Mouse (Mus musculus) B cell, adult 2 months (primary cell): ENCODE results near the gene Alkbh7.

Source experiments
- DNase-seq, 2 experiments: peaks; one replicate each; pipeline ENCODE4 v3.0.0; 2022

Gene Alkbh7

DNA sequence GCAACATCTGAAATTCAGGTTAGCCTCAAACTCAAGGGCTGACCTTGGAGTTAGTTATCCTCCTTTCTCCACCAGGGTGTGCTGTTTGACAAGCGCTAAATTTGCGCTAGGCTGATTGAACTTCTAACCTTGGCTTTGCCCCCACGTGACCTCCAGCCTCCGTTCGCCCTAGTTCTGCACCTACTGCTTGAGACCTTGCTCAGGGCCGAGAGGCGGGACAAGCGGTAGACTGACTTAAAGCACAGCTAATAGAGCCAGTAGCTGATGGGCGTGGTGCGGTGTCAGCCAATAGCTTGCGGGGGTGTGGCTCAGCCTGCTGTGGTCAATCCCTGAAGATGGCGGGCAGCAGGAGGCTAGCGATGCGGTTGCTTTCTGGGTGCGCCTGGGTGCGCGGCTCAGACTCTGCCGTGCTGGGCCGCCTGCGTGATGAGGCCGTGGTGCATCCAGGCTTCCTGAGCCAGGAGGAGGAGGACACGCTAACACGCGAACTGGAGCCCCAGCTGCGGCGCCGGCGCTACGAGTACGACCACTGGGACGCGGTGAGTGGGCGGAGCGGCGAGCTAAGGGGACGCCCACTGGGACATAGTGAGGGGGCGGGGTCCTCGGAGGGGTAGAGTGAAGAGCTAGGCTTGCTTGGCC lies at the start of gene Alkbh7:
Gene Alkbh7 (plus strand): TSS at position 311 of the 639 bp plus-strand sequence.
- DNase-seq = peak; percentile 93 to 96

DNA sequence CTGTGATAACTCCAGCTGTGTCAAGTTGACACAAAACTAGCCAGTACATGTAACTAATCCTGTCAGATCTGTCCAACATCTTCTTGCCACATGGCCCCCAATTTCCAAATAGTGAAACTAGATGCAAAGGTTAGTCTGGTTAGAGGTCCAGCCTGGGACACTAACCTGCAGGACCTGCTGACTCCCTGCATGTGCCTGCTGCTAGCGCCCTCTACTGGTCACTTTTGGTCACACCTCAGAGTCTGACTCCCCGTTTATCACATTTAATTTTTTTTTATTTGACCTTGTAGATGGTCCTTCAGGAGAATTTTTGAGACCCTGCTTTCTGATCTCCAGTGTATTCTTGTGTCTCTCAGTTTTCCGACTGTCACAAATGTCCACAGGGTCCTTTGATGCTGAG lies 46.2 kb upstream of the Alkbh7 start:
- peak; percentile 80 for DNase-seq

DNA sequence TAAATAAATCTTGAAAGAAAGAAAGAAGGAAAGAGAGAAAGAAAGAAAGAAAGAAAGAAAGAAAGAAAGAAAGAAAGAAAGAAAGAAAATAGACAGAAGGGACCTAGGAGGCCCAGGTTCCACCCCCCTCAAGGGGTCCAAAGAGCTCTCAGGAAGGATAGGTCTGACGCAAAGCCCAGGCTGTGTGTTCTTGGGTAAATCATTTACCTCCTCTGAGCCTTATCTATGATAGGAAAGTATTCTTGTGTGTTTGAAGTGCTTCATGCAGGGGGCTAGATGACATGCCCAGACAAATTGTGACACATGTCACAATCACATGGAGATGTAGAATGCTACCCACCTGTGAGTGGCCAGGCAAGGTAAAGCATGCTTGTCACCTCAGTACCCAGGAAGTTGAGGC lies 44.5 kb upstream of the Alkbh7 start:
- DNase-seq = no peak

DNA sequence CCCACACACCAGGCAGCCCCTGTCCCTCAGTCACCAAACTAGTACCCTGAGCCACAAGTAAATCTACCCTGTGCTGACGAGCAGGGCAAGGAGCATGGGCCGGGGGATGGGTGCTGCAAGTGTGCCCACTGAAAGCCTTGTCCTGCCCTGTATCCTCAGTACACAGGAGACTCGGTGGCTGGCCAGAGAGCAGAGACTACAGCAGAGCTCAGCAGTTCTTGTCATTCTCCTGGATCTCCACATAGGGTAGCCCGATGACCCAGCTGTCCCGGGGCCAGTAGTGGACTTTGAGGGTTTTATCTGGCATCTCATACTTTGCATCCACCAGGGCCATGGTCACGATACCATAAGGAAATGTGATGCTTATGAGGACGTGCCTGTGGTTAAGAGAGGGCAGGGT lies 42.3 kb upstream of the Alkbh7 start:
- DNase-seq = no peak

DNA sequence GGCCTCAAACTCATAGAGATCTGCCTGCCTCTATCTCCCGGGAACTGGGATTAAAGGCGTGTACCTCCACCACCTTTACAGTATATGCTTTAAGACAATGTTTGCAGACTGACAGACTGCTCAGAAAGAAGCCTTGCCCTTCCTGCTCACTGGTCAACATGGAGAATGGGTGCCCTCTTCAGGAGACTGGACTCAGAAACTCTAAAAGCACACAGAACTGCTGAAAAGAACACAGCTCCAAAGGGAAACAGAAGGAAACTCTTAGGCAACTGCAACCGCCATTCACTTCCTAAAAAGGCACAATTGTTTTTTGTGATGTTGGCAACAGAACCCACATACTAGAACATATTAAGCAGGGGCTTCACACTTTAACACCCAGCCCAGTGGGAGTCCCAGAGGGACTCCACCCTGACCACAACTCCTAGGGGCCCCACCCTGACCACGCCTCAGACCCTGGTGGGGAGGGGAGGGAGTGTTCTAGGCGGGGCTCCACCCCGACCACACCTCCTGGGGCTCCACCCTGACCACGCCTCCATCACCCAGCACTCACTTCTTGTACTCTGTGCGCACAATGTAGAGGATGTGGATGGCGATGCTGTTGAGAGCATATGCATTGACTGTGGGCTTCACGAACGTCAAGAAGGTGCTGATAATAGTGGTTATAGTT lies 39.2 kb upstream of the Alkbh7 start:
- peak; percentile 79 to 80 for DNase-seq

DNA sequence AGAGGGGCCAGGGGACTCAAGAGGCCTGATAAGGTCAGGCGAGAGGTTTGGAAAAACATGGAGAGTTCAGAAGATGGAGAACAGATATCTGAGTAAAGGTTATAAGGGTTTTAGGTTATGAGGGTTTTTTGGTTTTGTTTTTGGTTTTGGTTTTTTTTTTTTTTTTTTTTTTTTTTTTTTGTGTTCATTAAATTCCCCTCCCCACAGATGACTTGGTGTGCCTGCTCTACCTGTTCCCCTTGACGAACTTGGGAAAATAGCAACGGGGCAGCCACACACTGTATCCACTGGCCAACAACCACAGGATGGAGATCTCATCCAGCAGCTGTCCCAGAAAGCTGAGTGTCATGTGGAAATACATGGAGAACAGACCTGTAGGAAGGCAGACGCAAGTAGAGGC lies 38.5 kb upstream of the Alkbh7 start:
- no peak for DNase-seq

DNA sequence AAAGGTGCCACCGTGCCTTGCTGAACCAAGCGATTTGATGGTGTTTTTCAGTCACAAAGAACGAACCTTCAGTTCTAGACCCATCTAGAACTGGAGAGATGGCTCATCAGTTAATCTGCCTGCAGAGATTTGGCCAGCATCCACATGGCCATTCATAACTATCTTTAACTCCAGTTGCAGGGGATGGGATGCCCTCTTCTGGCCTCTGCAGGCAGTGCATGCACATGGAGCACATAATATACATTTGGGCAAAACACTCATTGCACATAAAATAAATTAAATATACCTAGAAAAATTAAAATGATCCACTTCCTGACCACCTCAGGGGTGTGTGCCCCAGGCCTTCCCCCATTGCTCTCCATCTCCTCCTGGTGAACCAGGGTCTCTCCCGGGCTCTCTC lies 35.3 kb upstream of the Alkbh7 start:
- no peak for DNase-seq

DNA sequence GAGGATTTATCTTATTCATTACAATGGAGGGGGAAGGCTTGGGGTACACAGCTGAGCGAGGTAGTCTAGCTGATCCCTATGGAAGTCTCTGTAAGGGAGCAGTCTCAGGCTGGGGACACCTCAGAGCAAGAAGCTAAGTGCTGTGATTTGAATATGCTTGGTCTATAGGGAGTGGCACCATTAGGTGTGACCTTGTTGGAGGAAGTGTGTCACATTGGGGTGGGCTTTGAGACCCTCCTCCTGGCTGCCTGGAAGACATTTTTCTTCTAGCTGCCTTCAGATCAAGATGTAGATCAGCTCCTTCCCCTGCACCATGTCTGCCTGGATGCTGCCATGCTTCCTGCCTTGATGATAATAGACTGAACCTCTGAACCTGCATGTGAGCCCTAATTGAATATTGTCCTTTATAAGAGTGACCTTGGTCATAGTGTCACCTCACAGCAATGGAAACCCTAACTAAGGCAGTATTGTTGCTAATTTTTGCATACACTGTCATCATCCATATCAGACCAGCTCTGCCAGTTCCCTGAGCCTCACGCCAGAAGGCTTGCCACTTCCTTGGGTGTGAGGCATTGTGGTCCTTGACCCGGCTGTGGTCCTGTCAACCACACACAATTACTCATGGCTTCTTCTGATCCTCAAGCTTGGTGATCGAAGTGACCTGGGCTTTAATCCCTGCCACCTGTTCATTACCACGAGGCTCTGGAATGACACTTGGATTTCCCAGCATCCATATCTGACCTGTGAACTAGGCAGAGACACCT lies 34.3 kb upstream of the Alkbh7 start:
- no peak for DNase-seq

DNA sequence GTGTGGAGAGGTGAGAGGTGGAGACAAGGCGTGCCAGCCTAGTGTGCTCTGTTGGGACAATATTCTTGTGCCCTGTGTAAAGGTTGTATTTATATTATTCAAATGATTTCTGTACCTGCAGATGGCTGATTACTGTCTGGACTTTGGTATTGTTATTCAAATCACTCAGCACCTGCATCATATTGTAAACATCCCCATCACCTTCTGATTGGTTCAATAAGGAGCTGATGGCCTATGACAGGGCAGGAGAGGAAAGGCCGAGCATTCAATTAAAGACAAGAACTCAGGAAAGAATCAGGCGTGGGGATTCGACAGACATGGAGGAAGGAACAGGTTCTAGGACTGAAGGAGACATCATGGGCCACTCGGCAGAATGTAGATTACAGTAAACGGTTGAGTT lies 33.5 kb upstream of the Alkbh7 start:
- no peak for DNase-seq

DNA sequence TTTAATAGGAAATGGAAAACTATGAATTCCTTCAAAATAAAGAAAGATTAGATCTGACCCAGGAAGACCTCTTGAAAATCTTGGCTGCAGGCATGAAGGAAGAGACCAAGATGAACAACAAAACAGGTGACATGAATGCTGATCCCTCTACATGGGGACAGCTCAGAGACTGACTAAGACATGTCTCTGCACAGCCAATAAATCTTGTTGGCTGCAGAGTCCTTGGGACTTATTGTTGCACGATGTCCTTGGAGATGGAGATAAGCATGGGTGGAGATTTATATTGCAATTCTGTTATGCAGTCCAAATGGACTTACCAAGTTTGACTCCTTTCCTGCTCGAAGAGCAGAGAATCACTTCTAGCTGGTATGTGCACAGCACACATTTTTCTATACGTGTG lies 27.8 kb upstream of the Alkbh7 start:
- no peak for DNase-seq

DNA sequence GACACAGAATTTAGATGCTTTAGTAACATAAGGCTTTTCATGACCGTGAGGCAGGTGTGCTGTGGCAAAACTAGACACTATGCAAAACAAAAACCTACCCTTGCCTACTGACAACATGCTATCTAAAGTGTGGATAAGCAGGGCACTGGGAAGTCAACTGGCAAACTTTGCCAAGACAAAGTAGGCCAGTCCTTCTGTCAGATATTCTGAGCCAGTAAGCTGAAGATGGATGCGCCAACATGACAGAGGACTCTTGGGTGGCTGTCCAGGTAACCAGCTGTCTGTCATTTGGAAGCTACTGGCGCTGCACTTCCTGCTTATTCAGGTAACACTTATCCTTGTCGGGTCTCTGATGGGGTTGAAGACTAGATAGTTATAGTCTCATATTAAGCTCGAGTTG lies 27.1 kb upstream of the Alkbh7 start:
- no peak for DNase-seq

DNA sequence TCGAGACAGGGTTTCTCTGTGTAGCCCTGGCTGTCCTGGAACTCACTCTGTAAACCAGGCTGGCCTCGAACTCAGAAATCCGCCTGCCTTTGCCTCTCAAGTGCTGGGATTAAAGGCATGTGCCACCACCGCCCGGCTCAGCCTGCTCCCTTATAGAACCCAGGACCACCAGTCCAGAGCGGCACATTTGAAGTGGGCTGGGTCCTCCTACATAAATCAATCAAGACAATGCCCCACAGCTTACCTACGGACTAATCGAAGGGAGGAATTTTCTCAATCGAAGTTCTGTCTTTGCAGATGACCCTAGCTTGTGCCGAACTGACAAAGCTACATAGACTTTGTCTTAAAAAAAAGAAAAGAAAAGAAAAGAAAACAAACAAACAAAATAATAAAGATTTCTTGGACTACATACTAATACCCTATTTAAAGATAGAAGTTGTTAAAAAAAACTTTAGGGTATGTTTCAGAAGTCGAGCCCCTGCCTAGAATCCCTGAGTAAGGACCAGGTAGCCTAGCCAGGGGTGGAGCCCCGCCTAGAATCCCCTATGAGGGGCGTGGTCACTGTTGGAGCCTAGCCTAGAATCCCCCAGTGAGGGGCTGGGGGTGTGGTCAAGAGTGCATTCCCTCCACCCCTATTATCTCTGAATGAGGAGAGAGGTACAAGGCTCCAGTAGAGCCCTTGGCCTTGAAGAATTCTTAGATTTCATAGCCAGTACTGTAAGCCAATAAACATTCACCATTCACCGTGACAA lies 23.0 kb upstream of the Alkbh7 start:
- no peak for DNase-seq

DNA sequence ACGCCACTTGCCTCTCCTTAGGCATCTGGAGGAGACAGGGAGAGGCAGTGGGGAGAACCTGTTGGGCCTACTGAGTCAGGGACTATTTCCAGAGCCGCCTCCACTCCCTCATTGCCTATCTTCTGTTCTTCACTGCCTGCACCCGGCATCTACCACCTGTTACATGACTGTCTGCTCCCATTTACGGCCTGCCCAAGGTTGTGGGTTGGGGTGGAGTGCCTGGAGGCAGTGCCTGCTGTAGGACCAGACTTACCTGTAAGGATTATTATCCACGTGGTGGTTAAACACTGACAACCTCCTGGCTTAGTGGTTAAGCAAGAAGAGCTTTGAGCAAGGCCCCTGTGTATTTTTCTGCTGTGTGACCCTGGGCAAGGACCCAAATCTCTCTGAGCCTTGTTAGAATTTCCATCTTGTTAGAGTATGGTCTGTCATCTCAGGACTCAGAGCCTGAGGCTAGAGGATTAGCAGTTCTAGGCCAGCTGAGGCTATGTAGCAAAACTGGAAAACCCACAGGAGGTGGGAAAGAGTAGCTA lies 22.4 kb upstream of the Alkbh7 start:
- DNase-seq = no peak

DNA sequence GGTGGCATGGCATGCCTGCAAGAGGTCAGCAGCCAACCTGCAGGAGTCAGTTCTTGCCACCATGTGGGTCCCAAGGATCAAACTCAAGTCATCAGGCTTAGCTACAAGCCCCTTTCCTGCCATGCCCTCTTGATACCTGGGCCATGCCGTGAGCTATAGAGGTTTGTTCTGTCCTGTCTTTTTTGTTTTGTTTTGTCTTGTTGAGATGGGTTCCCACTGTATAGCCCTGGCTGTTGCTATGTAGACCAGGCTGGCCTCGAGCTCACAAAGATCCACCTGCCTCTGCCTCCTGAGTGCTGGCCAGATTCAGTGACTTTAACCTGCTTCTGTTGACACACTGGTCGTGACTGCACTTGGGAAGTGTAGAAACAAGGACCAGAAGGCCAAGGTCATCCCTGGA lies 21.7 kb upstream of the Alkbh7 start:
- no peak for DNase-seq

DNA sequence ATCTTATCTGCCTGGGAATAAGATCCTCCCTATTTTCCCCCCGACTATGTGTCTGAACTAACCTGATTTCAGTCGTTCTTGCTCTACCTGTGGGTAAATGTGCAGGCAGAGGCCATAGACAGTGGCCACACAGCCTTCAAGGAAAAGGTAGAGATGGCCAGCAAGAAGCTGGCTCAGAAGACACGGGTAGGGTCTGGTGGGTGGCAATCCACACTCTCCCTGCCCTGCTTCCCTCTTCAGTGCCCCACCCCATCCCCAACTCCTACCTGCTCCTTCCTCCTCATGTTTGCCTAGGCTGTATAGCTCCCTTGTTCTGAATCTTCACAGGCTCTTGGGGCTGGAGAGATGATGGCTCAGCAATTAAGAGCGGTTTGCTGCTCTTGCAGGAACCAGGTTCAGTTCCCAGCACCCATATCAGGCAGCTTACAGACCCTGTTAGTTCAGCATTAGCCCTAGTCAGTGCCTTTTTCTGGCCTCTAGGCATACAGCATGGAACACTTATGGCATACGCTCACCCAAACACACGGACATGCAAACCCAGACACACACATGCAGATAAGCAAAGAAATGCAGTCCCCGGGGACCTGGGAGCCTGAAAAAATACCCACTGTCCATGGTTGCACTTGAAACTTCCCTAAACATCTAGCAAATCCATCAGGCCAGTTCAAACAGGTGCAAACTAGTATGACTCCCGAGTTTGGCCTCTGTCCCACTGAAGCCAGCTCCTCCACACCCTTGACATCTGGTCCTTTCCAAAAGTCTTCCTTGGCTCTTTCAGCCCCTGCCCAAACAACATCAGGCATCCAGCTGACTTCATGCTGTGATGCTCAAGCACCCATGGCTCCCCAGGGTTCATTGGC lies 20.4 kb upstream of the Alkbh7 start:
- DNase-seq = no peak

DNA sequence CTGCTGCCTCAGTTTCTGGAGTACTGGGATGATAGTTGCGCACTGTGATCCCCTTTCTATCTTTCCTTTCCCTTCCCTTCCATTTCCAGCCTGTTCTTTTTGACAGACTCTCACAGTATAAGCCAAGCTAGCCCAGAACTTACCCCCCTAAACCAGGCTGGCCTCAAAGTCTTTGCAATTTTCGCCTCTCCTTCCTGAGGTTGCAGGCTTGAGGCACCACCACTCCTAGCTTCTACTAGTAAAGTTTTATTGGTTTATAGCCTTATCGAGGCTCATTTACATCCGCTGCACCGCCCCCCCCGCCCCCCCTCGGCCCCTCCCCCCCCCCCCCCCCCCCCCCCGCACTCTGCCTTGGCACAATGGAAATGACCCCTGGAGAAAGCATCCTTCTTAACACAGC lies 17.6 kb upstream of the Alkbh7 start:
- DNase-seq = no peak

DNA sequence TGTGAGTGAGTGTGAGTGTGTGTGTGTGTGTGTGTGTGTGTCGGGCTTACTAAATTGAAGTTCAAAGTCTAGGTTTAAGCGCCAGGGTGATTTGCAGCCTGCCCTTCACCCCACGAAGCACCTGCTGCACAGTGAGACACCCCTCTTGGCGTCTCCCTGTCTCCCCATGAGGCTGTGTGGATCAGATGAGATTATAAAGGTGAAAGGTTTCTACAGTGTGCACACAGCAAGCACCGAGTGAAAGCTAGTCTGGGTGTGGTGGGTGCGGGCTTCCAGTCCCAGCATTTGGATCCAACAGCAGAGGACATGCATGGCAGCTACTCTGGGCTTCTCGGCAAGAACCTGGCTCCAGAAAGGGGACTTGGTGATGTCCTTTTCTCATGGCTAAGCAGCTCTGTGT lies 16.1 kb upstream of the Alkbh7 start:
- DNase-seq = no peak

DNA sequence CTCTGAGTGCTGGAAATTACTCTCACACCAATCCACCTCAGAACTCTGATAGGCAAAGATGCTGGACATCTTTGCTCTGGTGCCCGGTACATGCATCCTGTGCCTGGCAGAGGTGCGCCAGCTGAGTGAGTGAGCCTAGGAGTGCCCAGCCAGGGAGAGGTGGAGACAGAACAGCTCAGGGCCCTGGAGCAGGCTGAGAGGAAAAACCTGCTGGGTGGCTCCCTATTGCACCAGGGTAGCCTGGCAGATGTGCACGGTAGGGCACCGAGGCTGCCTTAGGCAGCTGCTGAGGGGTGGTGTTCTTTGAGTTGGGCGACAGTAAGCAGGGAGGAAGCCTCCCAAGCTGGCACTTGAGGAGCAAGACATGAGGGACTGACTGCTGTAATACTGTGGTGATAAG lies 15.1 kb upstream of the Alkbh7 start, which contains the start of gene Acer1:
Gene Acer1 (minus strand): TSS at position 114 of the 400 bp plus-strand sequence.
- no peak for DNase-seq

DNA sequence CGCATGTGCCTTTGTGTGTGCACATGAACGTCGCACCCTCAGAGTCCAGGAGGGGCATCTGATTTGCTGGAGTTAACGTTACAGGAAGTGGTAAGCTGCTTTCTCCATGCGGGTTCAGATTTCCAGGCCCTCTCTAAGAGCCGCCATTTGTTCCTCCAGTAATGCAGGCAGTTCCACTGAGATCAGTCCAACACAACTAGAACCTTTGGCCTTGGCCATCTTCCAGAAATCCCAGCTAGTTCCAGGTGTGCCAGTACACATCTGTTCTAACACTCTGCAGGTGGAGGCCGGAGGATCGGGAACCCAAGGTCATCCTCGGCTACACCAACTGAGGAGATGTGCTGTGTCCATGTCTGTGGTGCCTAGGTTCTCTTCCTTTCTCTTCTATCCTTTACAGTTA lies 12.3 kb upstream of the Alkbh7 start:
- DNase-seq = no peak

DNA sequence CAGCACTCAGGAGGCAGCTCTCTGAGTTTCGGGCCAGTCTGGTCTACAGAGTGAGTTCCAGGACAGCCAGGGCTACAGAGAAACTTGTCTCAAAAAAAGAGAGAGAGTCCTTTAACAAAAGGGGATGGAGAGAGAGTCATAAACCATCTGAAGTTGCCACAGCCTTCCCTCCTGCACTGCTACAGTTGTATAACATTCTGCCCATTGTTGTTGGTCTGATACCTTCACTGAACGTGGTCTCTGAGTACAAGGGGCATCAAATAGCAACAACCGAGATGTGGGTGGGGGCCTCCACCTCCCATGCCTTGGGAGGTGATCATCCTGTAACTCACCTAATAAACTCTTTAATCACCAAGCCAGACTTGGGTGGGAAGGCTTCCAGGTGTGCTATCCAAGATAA lies 11.5 kb upstream of the Alkbh7 start:
- DNase-seq = no peak

DNA sequence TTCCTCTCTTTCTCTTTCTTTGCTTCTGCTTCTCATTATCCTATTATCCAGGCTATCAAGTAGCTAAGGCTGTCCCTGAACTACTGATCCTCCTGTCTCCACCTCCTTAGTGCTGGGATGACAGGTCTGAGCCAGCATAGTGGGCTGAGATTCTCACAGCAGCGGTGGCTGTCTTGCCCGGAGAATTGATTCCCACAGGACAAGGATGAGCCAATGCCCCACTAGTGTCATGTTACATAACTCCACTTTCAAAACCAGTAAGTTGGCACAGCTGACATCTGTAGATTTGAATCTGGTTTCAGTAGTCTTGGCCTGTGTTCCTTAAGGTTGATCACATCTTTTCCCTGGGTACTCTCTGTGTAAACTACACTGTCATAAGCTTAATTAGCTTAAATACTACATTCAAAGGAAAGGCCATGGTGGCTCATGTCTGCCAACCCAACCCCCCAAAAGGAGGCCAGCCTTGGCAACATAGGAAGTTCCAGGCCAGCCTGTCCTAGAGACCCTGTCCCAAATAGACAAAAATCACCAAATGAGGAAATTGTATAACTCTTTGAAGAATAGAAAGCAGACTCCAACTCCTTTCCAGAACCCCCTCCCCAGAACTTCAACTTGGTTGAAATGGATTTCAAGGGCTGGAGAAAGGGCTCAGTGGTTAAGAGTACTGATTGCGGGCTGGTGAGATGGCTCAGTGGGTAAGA lies 10.9 kb upstream of the Alkbh7 start:
- DNase-seq = no peak

DNA sequence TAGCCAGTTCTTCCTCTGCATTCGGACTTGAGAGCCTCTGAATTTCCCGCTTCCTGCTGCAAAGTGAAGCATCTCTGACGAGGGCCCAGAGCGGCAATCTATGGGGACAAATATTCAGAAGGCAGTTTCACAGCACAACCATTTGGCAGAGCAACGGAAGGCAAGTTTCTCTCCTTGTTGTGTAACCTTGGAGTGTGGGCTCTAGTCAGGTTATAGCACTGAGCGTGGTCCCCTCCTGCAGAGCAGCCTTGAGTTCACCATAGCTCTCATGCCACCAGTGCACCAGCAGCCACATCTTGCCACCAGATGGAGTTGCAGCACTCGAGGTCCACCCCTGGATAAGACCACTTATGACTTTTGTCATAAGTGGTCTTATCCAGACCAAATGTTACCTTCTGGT lies 8.7 kb upstream of the Alkbh7 start:
- no peak for DNase-seq
